Mouse (Mus musculus) brain, embryonic 14.5 days (tissue): ENCODE measurements around the gene Nrd1. TPM values are rescaled to one million over a fixed set of nuclear protein-coding genes. Genes with fewer than 3 reads are reported as not detected.
A peak's percentile ranks its signal among the peaks of the same experiment; 100 is the strongest.

Source experiments
- DNase-seq: peaks from one replicate; pipeline ENCODE4 v3.0.0-alpha.2; 2011; ENCODE audit warnings: low read depth
- CTCF ChIP-seq: fragments of 200-500 bp; IDR thresholded peaks from 2 replicates; pipeline ENCODE4 v1.5.1; 2012; ENCODE audit warnings: inconsistent platforms, mild to moderate bottlenecking, moderate library complexity, borderline replicate concordance; ENCODE audit not compliant: insufficient read depth, insufficient read length; ENCODE audit errors: extremely low read depth
- POLR2A ChIP-seq: fragments of 200-500 bp; IDR thresholded peaks from 2 replicates; pipeline ENCODE4 v1.6.1; 2012; ENCODE audit warnings: mild to moderate bottlenecking, inconsistent platforms, borderline replicate concordance; ENCODE audit not compliant: poor library complexity, insufficient read depth, insufficient read length, severe bottlenecking; ENCODE audit errors: extremely low read depth
- polyA plus RNA-seq: library from polyadenylated mRNA; depleted of rRNA; stranded (reverse); fragments of >200 nt; gene quantifications from 2 replicates; pipeline ENCODE4 v1.2.3, GENCODE M21; 2012; rRNA removed

Gene Nrd1
- polyA plus RNA-seq = 102 and 130 TPM in 2 replicates

- TF ChIP-seq CTCF = no peak
- TF ChIP-seq POLR2A = peak; percentile 91
- peak; percentile 100 for DNase-seq
Observed at GRCm38 (mm10) chr4:108999999-109000950, at the start of gene Nrd1. Nrd1 (plus strand) TSS chr4:109000655.

- TF ChIP-seq POLR2A = no peak
- no peak for TF ChIP-seq CTCF
- no peak for DNase-seq
Observed at GRCm38 (mm10) chr4:108951663-108952062, 48.8 kb upstream of the Nrd1 start.

- DNase-seq = no peak
- TF ChIP-seq CTCF = no peak
Observed at GRCm38 (mm10) chr4:108959696-108960095, 40.8 kb upstream of the Nrd1 start.

GRCm38 (mm10) chr4:108960619-108961460, 39.6 kb upstream of the Nrd1 start:
- TF ChIP-seq CTCF = no peak
- no peak for TF ChIP-seq POLR2A
- DNase-seq = no peak

- TF ChIP-seq POLR2A = no peak
- no peak for TF ChIP-seq CTCF
- DNase-seq = no peak
Observed at GRCm38 (mm10) chr4:108963017-108963416, 37.4 kb upstream of the Nrd1 start.

- no peak for DNase-seq
- TF ChIP-seq POLR2A = no peak
- TF ChIP-seq CTCF = no peak
Observed at GRCm38 (mm10) chr4:108969517-108969916, 30.9 kb upstream of the Nrd1 start.

- no peak for DNase-seq
- TF ChIP-seq POLR2A (no peak), CTCF (no peak)
Observed at GRCm38 (mm10) chr4:108971054-108971453, 29.4 kb upstream of the Nrd1 start.

GRCm38 (mm10) chr4:108976458-108977071, 23.9 kb upstream of the Nrd1 start:
- DNase-seq = peak; percentile 86
- TF ChIP-seq POLR2A = no peak
- TF ChIP-seq CTCF = peak; percentile 74; the same call in 1 of the 2 replicates

- TF ChIP-seq CTCF = no peak
- TF ChIP-seq POLR2A = no peak
- no peak for DNase-seq
Observed at GRCm38 (mm10) chr4:108986833-108987472, 13.5 kb upstream of the Nrd1 start.

GRCm38 (mm10) chr4:108987473-108987842, 13.0 kb upstream of the Nrd1 start:
- TF ChIP-seq POLR2A = no peak
- no peak for TF ChIP-seq CTCF
- no peak for DNase-seq

- TF ChIP-seq CTCF = no peak
- TF ChIP-seq POLR2A = no peak
- no peak for DNase-seq
Observed at GRCm38 (mm10) chr4:108989430-108989829, 11.0 kb upstream of the Nrd1 start.

- TF ChIP-seq POLR2A (no peak), CTCF (no peak)
- no peak for DNase-seq
Observed at GRCm38 (mm10) chr4:108990032-108990431, 10.4 kb upstream of the Nrd1 start.
